Mouse (Mus musculus) G1E (cell line): Measurements from ENCODE around the gene Flvcr2.

Experiments used
- CTCF ChIP-seq: IDR thresholded peaks from 2 replicates; pipeline ENCODE4 v1.5.1; 2012; ENCODE audit warnings: low read depth, low read length, inconsistent platforms, mixed read lengths
- GATA1 ChIP-seq: IDR thresholded peaks from 2 replicates; pipeline ENCODE4 v1.6.1; 2012; ENCODE audit warnings: borderline replicate concordance, low read length, inconsistent platforms, mixed read lengths
- GATA2 ChIP-seq: IDR thresholded peaks from 2 replicates; pipeline ENCODE4 v1.6.1; 2012; ENCODE audit warnings: low read depth, low read length, inconsistent platforms, borderline replicate concordance
- POLR2AphosphoS5 ChIP-seq: IDR thresholded peaks from 2 replicates; pipeline ENCODE4 v1.6.1; 2012; ENCODE audit warnings: low read depth, low read length, inconsistent platforms; ENCODE audit not compliant: insufficient replicate concordance
- TAL1 ChIP-seq: conservative IDR thresholded peaks from 2 replicates; pipeline ENCODE4 v1.6.1; 2012; ENCODE audit warnings: low read depth, low read length, inconsistent platforms, mixed read lengths

DNA sequence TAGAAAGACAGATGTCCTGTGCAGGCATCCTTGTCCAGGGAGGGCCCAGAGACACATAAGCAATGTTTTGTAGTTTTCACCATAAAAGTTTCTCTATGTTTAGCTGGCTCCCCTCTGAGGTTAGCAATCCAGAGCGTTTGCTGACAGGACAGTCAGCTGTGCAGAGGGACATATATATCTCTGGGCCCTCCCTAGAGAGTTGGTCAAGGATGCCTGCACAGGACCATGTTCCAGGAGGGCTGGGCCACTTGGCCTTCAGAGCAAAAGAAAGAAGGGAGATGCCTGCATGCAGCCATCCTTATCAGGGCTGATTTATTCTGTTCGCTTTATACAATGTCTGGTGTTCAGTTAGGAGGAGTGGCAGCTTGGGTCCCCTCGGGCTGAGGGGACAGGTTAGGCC is 10.1 kb downstream of the Flvcr2 start:
- TF ChIP-seq CTCF (no peak), GATA1 (no peak), TAL1 (no peak), GATA2 (no peak), POLR2AphosphoS5 (no peak)
